Mouse (Mus musculus) cerebellum, adult 2 months (tissue): Measurements from ENCODE around the gene Nfic.

Source experiments
- CTCF ChIP-seq: fragments of 200-500 bp; IDR thresholded peaks from 2 replicates; pipeline ENCODE4 v1.5.1; 2011; ENCODE audit warnings: low read depth, mild to moderate bottlenecking, control low read depth, low read length, moderate library complexity, borderline replicate concordance; ENCODE audit not compliant: insufficient read depth
- POLR2A ChIP-seq: fragments of 200-500 bp; IDR thresholded peaks from 2 replicates; pipeline ENCODE4 v1.6.1; 2011; ENCODE audit warnings: low read length, control low read depth, borderline replicate concordance; ENCODE audit not compliant: insufficient read depth

GRCm38 (mm10) chr10:81376561-81377361 lies 78.7 kb downstream of the Nfic start:
- TF ChIP-seq POLR2A (no peak), CTCF (no peak)
